In the genomic region with DNA sequence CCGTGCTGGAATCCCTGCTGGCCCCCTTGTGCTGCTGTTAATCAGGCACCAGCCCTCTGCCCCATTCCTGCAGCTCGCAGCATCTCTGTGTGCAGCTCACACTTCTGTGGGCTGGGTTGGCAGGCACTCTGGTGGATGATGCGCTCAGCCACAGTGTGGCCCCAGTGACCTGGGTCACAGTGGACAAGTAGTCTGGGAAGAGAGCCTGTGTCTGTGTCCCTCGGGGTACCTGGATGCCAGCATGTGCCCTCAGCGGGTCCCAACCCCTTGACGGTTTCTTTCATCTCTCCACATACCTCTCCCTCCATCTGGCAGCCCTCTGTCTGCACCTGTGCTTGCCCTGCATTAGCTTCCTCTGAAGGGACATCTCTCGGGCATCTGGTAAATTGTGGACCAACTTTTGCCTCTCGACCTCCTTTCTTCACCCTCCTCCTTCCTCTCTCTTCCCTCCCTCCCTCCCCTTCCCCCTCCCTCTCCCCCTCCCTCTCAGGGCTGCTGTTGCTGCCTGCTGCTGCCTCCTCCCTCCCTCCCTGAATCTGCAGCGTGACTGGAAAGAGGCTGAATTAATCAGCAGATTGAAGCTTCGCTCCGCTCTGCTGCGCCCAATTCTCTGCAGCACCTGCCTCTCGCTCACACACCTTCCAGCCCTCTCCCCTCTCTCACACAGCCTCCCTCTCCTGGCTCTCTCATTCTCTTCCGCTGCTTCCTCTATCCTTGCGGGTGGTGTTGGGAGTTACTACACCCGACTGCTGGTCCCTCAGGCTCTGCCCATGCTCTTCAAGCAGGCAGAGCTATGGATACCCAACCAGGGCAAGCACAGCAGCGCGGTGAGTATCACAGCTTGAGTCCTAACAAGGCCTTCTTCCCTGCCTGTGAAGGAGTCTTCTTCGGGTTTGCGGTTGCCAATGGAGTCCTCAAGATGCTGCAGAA, we compare ENCODE assay signal across 8 mouse cellular contexts. TPM values are rescaled to one million over a fixed set of nuclear protein-coding genes. Genes with fewer than 3 reads are reported as not detected.
DNase-seq lines count a peak whose midpoint lies in the region; ATAC-seq and TF ChIP-seq lines count a peak whose summit lies in the region.

No protein-coding gene starts in this region.

- H3K9ac ChIP-seq in heart, postnatal 0 days (replicated peaks; ENCODE audit: low read depth, low read length): 0 out of 2 replicates have a peak overlapping the region, but pooled peaks have one; percentile 17
- H3K9ac ChIP-seq in midbrain, embryonic 12.5 days (replicated peaks): peak overlapping the region; percentile 24; the same call in 1 of the 2 replicates

- H3K4me2 ChIP-seq in heart, postnatal 0 days (ENCODE audit: low read depth, low read length): no peak overlapping the region
- peak overlapping the region; percentile 53 for H3K4me2 ChIP-seq in midbrain, embryonic 12.5 days (replicated peaks)

- no peak for TF ChIP-seq EP300 in heart, postnatal 0 days (IDR thresholded peaks at IDR 0.05; ENCODE audit: low read depth)

- TF ChIP-seq CTCF in brain, embryonic 14.5 days (IDR thresholded peaks at IDR 0.05; ENCODE audit: borderline replicate concordance, extremely low read depth, insufficient read depth, insufficient read length): no peak
- no peak for TF ChIP-seq CTCF in heart, postnatal 0 days (IDR thresholded peaks at IDR 0.05; ENCODE audit: low read depth)

- no peak for ATAC-seq in heart, postnatal 0 days (ENCODE audit: insufficient read depth, low read depth)
- ATAC-seq in midbrain, embryonic 12.5 days (ENCODE audit: low FRiP score, low read depth): peak; percentile 62

- 0 out of 2 replicates have a peak, but pooled peaks cover 10% of the 10 kb centered on the region for H3K36me3 ChIP-seq in heart, postnatal 0 days (replicated peaks; ENCODE audit: control insufficient read depth, insufficient read depth, low read length)
- H3K36me3 ChIP-seq in midbrain, embryonic 12.5 days: peaks cover under 1% of the 10 kb centered on the region; the same call in 1 of the 2 replicates

- 34% methylated on average over 20 of the region's 20 CpGs for WGBS in heart, postnatal 0 days
- WGBS in midbrain, embryonic 12.5 days: 8% methylated on average over 20 of the region's 20 CpGs

- no peak for TF ChIP-seq POLR2A in brain, embryonic 14.5 days (IDR thresholded peaks at IDR 0.05; ENCODE audit: borderline replicate concordance, extremely low read depth, insufficient read depth, insufficient read length, poor library complexity, severe bottlenecking)

- H3K4me1 ChIP-seq in heart, postnatal 0 days (ENCODE audit: control insufficient read depth, insufficient read depth): peaks cover 42% of the 10 kb centered on the region
- peaks cover 69% of the 10 kb centered on the region for H3K4me1 ChIP-seq in midbrain, embryonic 12.5 days

- peak overlapping the region; percentile 87 for H3K27ac ChIP-seq in heart, postnatal 0 days (ENCODE audit: low read depth)
- H3K27ac ChIP-seq in midbrain, embryonic 12.5 days (replicated peaks): peak overlapping the region; percentile 80

- peak; percentile 26 for DNase-seq in cerebellum, adult 9-11 months
- no peak for DNase-seq in cerebellum, postnatal 36 days
- peak; percentile 93 for DNase-seq in brain, embryonic 14.5 days (ENCODE audit: low read depth)
- DNase-seq in heart, postnatal 0 days (ENCODE audit: low spot score): no peak
- peak; percentile 33 to 40 for DNase-seq in layer of hippocampus, postnatal 25 days (ENCODE audit: extremely low spot score in 1 of 2, low spot score in 1 of 2)
- peak; percentile 46 for DNase-seq in telencephalon, adult 2 months (ENCODE audit: low read depth, low spot score)
- DNase-seq in urinary bladder, adult 18-20 months (ENCODE audit: low spot score in 2 of 2): no peak

- no peaks in the 10 kb centered on the region for H3K9me3 ChIP-seq in heart, postnatal 0 days (replicated peaks; ENCODE audit: control insufficient read depth, low read length)
- no peaks in the 10 kb centered on the region for H3K9me3 ChIP-seq in midbrain, embryonic 12.5 days

- H3K27me3 ChIP-seq in heart, postnatal 0 days (ENCODE audit: control insufficient read depth, insufficient read depth, low read length): no peaks in the 10 kb centered on the region
- peaks cover 10% of the 10 kb centered on the region; the same call in 1 of the 2 replicates for H3K27me3 ChIP-seq in midbrain, embryonic 12.5 days

- no peak overlapping the region for H3K4me3 ChIP-seq in heart, postnatal 0 days (ENCODE audit: low read depth, low read length)
- peak overlapping the region; percentile 24 for H3K4me3 ChIP-seq in midbrain, embryonic 12.5 days

RNA-seq across cellular contexts. Expression of a gene that starts 15.2 kb away (rescaled TPM):
- polyA plus RNA-seq in brain, embryonic 14.5 days (2012; rRNA removed): 56.0 and 61.9 TPM in 2 replicates
- total RNA-seq in heart, postnatal 0 days (2014; rRNA removed; ENCODE audit: low replicate concordance): 56.9 and 65.0 TPM in 2 replicates
- 32.5 and 34.0 TPM in 2 replicates for polyA plus RNA-seq in heart, postnatal 0 days (2015; fragmentation: Nextera tagmentation; extraction: Ambion mirVana)
- 10 to 100 TPM; 44.5 to 51.1 TPM for total RNA-seq in layer of hippocampus, postnatal 25 days (2021)
- 42.4 and 47.0 TPM in 2 replicates for polyA plus RNA-seq in midbrain, embryonic 12.5 days (2016; fragmentation: Nextera tagmentation; extraction: Ambion mirVana)

RNA-seq across cellular contexts. Expression of a gene that starts 33.0 kb away (rescaled TPM):
- 24.7 and 24.8 TPM in 2 replicates for polyA plus RNA-seq in brain, embryonic 14.5 days (2012; rRNA removed)
- total RNA-seq in heart, postnatal 0 days (2014; rRNA removed; ENCODE audit: low replicate concordance): 62.1 and 107 TPM in 2 replicates
- 12.6 and 14.2 TPM in 2 replicates for polyA plus RNA-seq in heart, postnatal 0 days (2015; fragmentation: Nextera tagmentation; extraction: Ambion mirVana)
- total RNA-seq in layer of hippocampus, postnatal 25 days (2021): 10 to 100 TPM; 19.9 to 21.8 TPM
- polyA plus RNA-seq in midbrain, embryonic 12.5 days (2016; fragmentation: Nextera tagmentation; extraction: Ambion mirVana): 15.5 and 17.0 TPM in 2 replicates

RNA-seq across cellular contexts. Expression of a gene that starts 34.1 kb away (rescaled TPM):
- polyA plus RNA-seq in brain, embryonic 14.5 days (2012; rRNA removed): 24.2 and 36.4 TPM in 2 replicates
- 35.5 and 58.5 TPM in 2 replicates for total RNA-seq in heart, postnatal 0 days (2014; rRNA removed; ENCODE audit: low replicate concordance)
- polyA plus RNA-seq in heart, postnatal 0 days (2015; fragmentation: Nextera tagmentation; extraction: Ambion mirVana): 14.8 and 17.7 TPM in 2 replicates
- 10 to 100 TPM in 1 of 2 experiments, 1 to 10 TPM in 1; 9.4 to 10.9 TPM for total RNA-seq in layer of hippocampus, postnatal 25 days (2021)
- 27.9 and 30.9 TPM in 2 replicates for polyA plus RNA-seq in midbrain, embryonic 12.5 days (2016; fragmentation: Nextera tagmentation; extraction: Ambion mirVana)

RNA-seq across cellular contexts. Expression of a gene that starts 43.4 kb away (rescaled TPM):
- 1.5 and 2.5 TPM in 2 replicates for polyA plus RNA-seq in brain, embryonic 14.5 days (2012; rRNA removed)
- 49.8 and 85.5 TPM in 2 replicates for total RNA-seq in heart, postnatal 0 days (2014; rRNA removed; ENCODE audit: low replicate concordance)
- 12.7 and 14.1 TPM in 2 replicates for polyA plus RNA-seq in heart, postnatal 0 days (2015; fragmentation: Nextera tagmentation; extraction: Ambion mirVana)
- total RNA-seq in layer of hippocampus, postnatal 25 days (2021): 1 to 10 TPM; 1.0 to 2.3 TPM
- 3.7 and 4.4 TPM in 2 replicates for polyA plus RNA-seq in midbrain, embryonic 12.5 days (2016; fragmentation: Nextera tagmentation; extraction: Ambion mirVana)

Comparison
In these comparisons a context has a peak if more than half of its experiments do, and no peak if none do; other contexts are left out.
1. DNase-seq: peak in cerebellum, adult 9-11 months (single experiment), brain, embryonic 14.5 days (single experiment), layer of hippocampus, postnatal 25 days (2 of 2) and telencephalon, adult 2 months (single experiment); none in cerebellum, postnatal 36 days (0 of 2), heart, postnatal 0 days (single experiment) and urinary bladder, adult 18-20 months (0 of 2).